Mouse (Mus musculus) limb, embryonic 11.5 days (tissue): ENCODE results near the gene Wars. TPM values are rescaled to one million over a fixed set of nuclear protein-coding genes. Genes with fewer than 3 reads are reported as not detected.
"Not testable (repeated sequence)": the region's sequence is repeated elsewhere in the genome, so short reads cannot be mapped to it uniquely, and the experiment has no call there.

Experiments
- ATAC-seq: fragments of 200-750 bp; cut with Nextera tagmentation; 2 replicates; pipeline ENCODE4 v1.8.0; 2017; ENCODE audit warnings: low read depth; ENCODE audit not compliant: insufficient number of reproducible peaks, low FRiP score, low TSS enrichment
- DNase-seq: peaks from one replicate; pipeline ENCODE4 v3.0.0-alpha.2; 2015; ENCODE audit warnings: low spot score
- H3K27ac ChIP-seq: fragments of 300-500 bp; sonication (generic); replicated peaks from 2 replicates; pipeline ENCODE4 v1.5.1; 2014; ENCODE audit warnings: low read depth, mild to moderate bottlenecking, low read length
- H3K27me3 ChIP-seq: fragments of 300-500 bp; sonication (generic); 2 replicates; pipeline ENCODE4 v1.6.1; 2014; ENCODE audit warnings: mild to moderate bottlenecking, low read length, mixed read lengths; ENCODE audit not compliant: control insufficient read depth, insufficient read depth
- H3K36me3 ChIP-seq: fragments of 300-500 bp; sonication (generic); 2 replicates; pipeline ENCODE4 v1.6.1; 2014; ENCODE audit warnings: mild to moderate bottlenecking, low read length, moderate library complexity, mixed read lengths; ENCODE audit not compliant: control insufficient read depth, insufficient read depth
- H3K4me1 ChIP-seq: fragments of 300-500 bp; sonication (generic); 2 replicates; pipeline ENCODE4 v1.6.1; 2014; ENCODE audit warnings: low read length, mixed read lengths; ENCODE audit not compliant: control insufficient read depth, insufficient read depth
- H3K4me2 ChIP-seq: fragments of 300-500 bp; sonication (generic); 2 replicates; pipeline ENCODE4 v1.6.1; 2014; ENCODE audit warnings: low read depth, mild to moderate bottlenecking, moderate library complexity; ENCODE audit not compliant: severe bottlenecking
- H3K4me3 ChIP-seq: fragments of 300-500 bp; sonication (generic); 2 replicates; pipeline ENCODE4 v1.5.1; 2014; ENCODE audit warnings: low read depth, low read length
- H3K9ac ChIP-seq: fragments of 300-500 bp; sonication (generic); 2 replicates; pipeline ENCODE4 v1.6.1; 2014; ENCODE audit warnings: mild to moderate bottlenecking, low read length
- H3K9me3 ChIP-seq: fragments of 300-500 bp; sonication (generic); 2 replicates; pipeline ENCODE4 v1.6.1; 2016; ENCODE audit warnings: low read length; ENCODE audit not compliant: control insufficient read depth
- WGBS: fragments of 180-500 bp; shearing (Covaris S2); extraction: QIAGEN DNeasy Blood & Tissue Kit; methylation state at CpG from one replicate; pipeline ENCODE4 v1.1.7; 2014; 5-methylcytosine and 5-hydroxymethylcytosine counted together
- polyA plus RNA-seq: library from polyadenylated mRNA; unstranded; fragments of >200 nt; fragmentation: Nextera tagmentation; extraction: Ambion mirVana; gene quantifications from 2 replicates; pipeline ENCODE4 v1.2.1, GENCODE M21; 2014

Wars gene
- polyA plus RNA-seq, 1 experiment from 2014 or later: 117 TPM

- 85% methylated on average over 4 of the region's 4 CpGs for WGBS
- no peaks in the 10 kb centered on the region for H3K9me3 ChIP-seq
Observed at GRCm38 (mm10) chr12:108849488-108850022, 44.4 kb downstream of the Wars start.

GRCm38 (mm10) chr12:108848033-108848432, 45.9 kb downstream of the Wars start:
- not testable (repeated sequence) for ATAC-seq, H3K27me3 ChIP-seq

More at GRCm38 (mm10) chr12:108849488-108850022, 44.4 kb downstream of the Wars start:
- peaks cover 4% of the 10 kb centered on the region for H3K36me3 ChIP-seq
- H3K9ac ChIP-seq: no peak overlapping the region
- DNase-seq: no peak
- H3K27me3 ChIP-seq: no peaks in the 10 kb centered on the region
- no peak overlapping the region for H3K4me3 ChIP-seq
- no peak overlapping the region for H3K4me2 ChIP-seq
- no peak overlapping the region for H3K27ac ChIP-seq
- ATAC-seq: no peak
- H3K4me1 ChIP-seq: no peaks in the 10 kb centered on the region

DNA sequence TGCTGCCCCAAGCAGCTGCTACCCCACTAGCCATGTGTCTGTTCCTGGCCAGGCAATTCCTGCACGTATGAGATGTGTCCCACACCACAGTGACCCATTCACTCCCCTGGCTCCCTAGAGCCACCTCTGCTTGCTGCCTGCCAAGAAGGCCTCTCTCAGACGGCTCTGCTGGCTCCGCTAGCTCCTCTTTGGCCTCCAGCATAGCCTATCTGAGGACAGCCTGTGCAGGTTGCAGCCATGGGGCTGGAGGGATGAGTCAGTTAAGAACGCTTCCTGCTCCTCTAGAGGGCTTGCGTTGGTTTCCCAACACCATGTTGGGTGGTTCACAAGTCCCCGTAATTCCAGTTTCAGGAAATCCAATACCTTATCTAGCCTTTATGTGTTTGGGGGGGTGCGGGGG, 51.3 kb downstream of the Wars start:
- Histone ChIP-seq H3K36me3 (peaks cover 12% of the 10 kb centered on the region), H3K9ac (no peak overlapping the region), H3K4me3 (no peak overlapping the region), H3K4me1 (peaks cover 1% of the 10 kb centered on the region; the same call in 1 of the 2 replicates), H3K27ac (no peak overlapping the region), H3K9me3 (no peaks in the 10 kb centered on the region), H3K4me2 (no peak overlapping the region), H3K27me3 (no peaks in the 10 kb centered on the region)
- no peak for DNase-seq
- ATAC-seq: no peak
- WGBS: 90% methylated on average over 7 of the region's 7 CpGs

More at GRCm38 (mm10) chr12:108848033-108848432, 45.9 kb downstream of the Wars start:
- not testable (repeated sequence) for H3K9ac ChIP-seq, H3K4me3 ChIP-seq, DNase-seq, H3K4me1 ChIP-seq, H3K36me3 ChIP-seq, H3K27ac ChIP-seq, H3K9me3 ChIP-seq, H3K4me2 ChIP-seq
- 93% methylated on average over 3 of the region's 3 CpGs for WGBS

GRCm38 (mm10) chr12:108841181-108841580, 52.8 kb downstream of the Wars start:
- no peak overlapping the region for H3K4me2 ChIP-seq
- H3K4me3 ChIP-seq: no peak overlapping the region
- H3K36me3 ChIP-seq: peaks cover 11% of the 10 kb centered on the region
- no peaks in the 10 kb centered on the region for H3K27me3 ChIP-seq
- 86% methylated on average over 6 of the region's 6 CpGs for WGBS
- peaks cover 12% of the 10 kb centered on the region for H3K4me1 ChIP-seq
- DNase-seq (no peak), ATAC-seq (no peak)
- no peak overlapping the region for H3K9ac ChIP-seq
- H3K27ac ChIP-seq: no peak overlapping the region
- H3K9me3 ChIP-seq: no peaks in the 10 kb centered on the region

DNA sequence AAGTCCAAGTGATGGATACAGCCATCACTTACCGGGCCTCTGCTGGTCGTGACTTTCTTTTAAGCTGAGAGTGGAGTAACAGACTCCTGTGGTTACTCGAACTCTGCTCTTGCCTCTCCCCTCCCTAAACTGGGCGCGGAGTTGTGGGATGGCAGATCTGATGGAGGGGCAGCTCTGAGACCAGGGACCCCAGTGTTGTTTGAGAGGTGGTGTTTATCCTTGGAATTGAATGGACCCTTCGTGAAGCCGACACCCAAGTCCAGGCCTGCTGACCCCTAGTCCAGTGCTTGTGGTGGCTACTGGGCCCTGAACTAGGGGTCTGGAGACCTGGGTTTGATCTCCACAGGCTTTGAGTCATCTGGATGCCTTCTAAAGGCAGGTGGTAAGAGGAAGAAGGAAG, 57.3 kb downstream of the Wars start:
- H3K27ac ChIP-seq: no peak overlapping the region
- H3K4me1 ChIP-seq: peaks cover 15% of the 10 kb centered on the region
- H3K4me2 ChIP-seq: peak overlapping the region; percentile 98
- H3K27me3 ChIP-seq: no peaks in the 10 kb centered on the region
- H3K9me3 ChIP-seq: no peaks in the 10 kb centered on the region
- H3K9ac ChIP-seq: peak overlapping the region; percentile 93
- 0 out of 2 replicates have a peak, but pooled peaks cover 2% of the 10 kb centered on the region for H3K36me3 ChIP-seq
- 49% methylated on average over 7 of the region's 7 CpGs for WGBS
- DNase-seq (peak; percentile 46), ATAC-seq (no peak)
- peak overlapping the region; percentile 72 for H3K4me3 ChIP-seq

GRCm38 (mm10) chr12:108835840-108836409, 58.0 kb downstream of the Wars start, which contains the start of the genes Slc25a29 and Slc25a47:
Slc25a29 (minus strand) TSS chr12:108835883.
Slc25a47 (plus strand) TSS chr12:108836046.
- under 1% methylated on average over 50 of the region's 53 CpGs for WGBS

DNA sequence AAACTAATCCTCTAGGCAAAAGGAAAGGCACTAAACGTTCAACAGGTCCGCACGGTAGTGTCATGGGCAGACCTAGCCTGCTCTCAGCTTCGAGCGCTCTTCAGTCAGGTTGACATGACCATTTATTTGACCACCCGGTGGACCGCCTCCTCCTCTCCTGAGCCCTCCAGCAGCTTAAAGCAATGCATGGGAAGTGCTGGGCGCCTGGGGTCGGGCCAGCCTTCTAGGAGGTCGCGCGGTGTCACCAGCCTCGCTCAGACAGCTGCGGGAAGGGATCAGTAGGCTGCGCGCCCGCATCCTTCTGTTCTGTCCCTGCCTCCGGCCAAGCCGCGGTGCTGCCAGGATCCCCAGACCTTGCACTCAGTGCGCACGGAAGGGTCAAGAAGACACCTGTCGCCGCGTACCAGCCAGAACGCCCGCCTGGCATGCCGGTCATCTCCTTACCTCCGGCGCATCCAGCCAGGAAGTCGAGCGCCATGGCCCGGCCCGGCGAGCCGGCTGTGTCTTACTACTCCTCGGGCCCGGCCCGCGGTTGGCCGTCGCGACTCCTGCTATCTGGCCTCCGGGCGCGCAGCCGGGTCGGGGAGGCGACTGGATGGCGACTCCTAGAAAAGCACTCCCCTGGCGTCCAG, 58.6 kb downstream of the Wars start:
- ATAC-seq (no peak), DNase-seq (no peak)
- no peak overlapping the region for H3K27ac ChIP-seq
- peak overlapping the region; percentile 98 for H3K4me2 ChIP-seq
- WGBS: 1% methylated on average over 51 of the region's 51 CpGs
- H3K9ac ChIP-seq: peak overlapping the region; percentile 76
- H3K4me1 ChIP-seq: peaks cover 15% of the 10 kb centered on the region
- H3K36me3 ChIP-seq: peaks cover 2% of the 10 kb centered on the region; the same call in 1 of the 2 replicates
- H3K27me3 ChIP-seq: no peaks in the 10 kb centered on the region
- peak overlapping the region; percentile 72 for H3K4me3 ChIP-seq
- H3K9me3 ChIP-seq: no peaks in the 10 kb centered on the region

More at GRCm38 (mm10) chr12:108835840-108836409, 58.0 kb downstream of the Wars start, which contains the start of the genes Slc25a29 and Slc25a47:
- Histone ChIP-seq H3K27me3 (no peaks in the 10 kb centered on the region), H3K4me3 (peak within 1 kb of the TSS; percentile 72), H3K36me3 (peaks cover 2% of the 10 kb centered on the region; the same call in 1 of the 2 replicates), H3K27ac (peak within 1 kb of the TSS; percentile 79), H3K9me3 (no peaks in the 10 kb centered on the region), H3K4me2 (peak within 1 kb of the TSS; percentile 98), H3K9ac (peak within 1 kb of the TSS; percentile 93), H3K4me1 (peaks cover 15% of the 10 kb centered on the region)
- peak; percentile 96 for ATAC-seq
- DNase-seq: peak; percentile 97

GRCm38 (mm10) chr12:108834786-108835185, 59.2 kb downstream of the Wars start:
- 41% methylated on average over 5 of the region's 5 CpGs for WGBS
- Histone ChIP-seq H3K27me3 (no peaks in the 10 kb centered on the region), H3K9ac (no peak overlapping the region; the same call in 1 of the 2 replicates), H3K4me2 (peak overlapping the region; percentile 98), H3K27ac (no peak overlapping the region), H3K4me1 (peaks cover 15% of the 10 kb centered on the region), H3K9me3 (no peaks in the 10 kb centered on the region), H3K4me3 (peak overlapping the region; percentile 72), H3K36me3 (peaks cover 2% of the 10 kb centered on the region; the same call in 1 of the 2 replicates)
- DNase-seq (no peak), ATAC-seq (no peak)
